Mouse (Mus musculus): ENCODE results near the gene Trak1.
A peak's percentile ranks its signal among the peaks of the same experiment; 100 is the strongest.

Trak1 gene

DNA sequence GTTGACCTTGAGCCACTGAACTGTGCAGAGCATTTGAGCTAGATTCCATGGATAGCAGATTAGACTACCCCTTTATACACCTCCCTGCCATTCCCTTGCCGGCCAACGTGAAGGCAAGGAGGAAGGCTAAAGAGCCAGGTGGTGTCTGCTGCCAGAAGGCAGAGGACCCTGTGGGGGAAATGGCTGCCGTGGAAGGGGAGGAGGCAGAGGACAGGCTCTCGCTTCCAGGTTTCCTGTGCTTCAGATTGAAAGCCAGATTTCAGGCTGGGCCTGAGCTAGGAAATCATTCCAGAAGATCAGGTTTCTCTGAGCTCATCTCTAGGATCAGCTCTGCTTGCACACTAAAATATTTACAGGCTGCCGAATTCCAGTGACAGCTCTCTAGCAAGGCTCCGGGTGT, 133.1 kb downstream of the Trak1 start:
- no peak for DNase-seq (ENCODE audit: low spot score in 2 of 2)

- DNase-seq (ENCODE audit: low spot score in 2 of 2): no peak
Measured at GRCm38 (mm10) chr9:121433745-121434528, 136.6 kb downstream of the Trak1 start.

- DNase-seq (ENCODE audit: low spot score in 2 of 2): peak in 1 of 2 experiments; percentile 55
Measured at GRCm38 (mm10) chr9:121435332-121435956, 138.1 kb downstream of the Trak1 start.

DNA sequence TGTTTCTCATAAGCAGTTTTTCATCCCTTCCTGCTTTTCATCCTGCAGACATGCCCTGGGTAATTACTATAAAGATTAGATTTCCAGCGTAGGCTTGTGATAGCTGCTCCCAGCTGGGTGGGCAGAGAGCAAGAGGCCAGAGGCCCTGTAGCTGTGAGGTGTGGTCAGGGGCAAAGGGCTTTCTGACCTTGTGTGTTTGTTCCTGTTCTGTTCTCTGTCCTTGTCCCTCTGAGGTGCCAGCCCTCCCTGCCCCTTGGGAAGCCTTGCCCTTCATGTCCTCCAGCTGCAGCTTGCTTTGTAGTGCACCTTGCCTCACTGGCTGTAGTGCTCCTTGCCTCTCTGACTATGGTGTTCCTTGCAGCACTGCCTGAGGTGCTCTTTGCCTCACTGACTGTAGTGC, 139.2 kb downstream of the Trak1 start:
- DNase-seq (ENCODE audit: low spot score in 2 of 2): no peak

DNA sequence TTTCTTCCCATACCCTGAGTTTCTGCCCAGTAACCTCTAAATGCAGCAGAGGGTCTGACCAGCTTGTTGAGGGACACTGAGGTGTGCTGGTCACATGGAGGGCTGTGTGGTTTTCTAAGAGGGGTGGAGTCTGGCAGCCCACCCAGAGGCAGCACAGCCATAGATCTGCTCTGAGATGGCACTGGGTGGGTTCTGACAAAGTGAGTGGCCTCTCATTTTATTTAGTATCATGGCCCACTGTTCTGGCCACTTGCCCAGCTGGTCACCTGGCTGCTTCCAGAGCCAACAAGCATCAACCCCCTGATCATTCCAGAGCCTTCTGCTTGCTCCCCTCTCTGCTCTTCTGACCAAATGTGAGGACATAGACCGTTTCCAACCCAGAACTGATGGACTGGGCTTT, 144.8 kb downstream of the Trak1 start:
- DNase-seq (ENCODE audit: low spot score in 2 of 2): no peak

DNA sequence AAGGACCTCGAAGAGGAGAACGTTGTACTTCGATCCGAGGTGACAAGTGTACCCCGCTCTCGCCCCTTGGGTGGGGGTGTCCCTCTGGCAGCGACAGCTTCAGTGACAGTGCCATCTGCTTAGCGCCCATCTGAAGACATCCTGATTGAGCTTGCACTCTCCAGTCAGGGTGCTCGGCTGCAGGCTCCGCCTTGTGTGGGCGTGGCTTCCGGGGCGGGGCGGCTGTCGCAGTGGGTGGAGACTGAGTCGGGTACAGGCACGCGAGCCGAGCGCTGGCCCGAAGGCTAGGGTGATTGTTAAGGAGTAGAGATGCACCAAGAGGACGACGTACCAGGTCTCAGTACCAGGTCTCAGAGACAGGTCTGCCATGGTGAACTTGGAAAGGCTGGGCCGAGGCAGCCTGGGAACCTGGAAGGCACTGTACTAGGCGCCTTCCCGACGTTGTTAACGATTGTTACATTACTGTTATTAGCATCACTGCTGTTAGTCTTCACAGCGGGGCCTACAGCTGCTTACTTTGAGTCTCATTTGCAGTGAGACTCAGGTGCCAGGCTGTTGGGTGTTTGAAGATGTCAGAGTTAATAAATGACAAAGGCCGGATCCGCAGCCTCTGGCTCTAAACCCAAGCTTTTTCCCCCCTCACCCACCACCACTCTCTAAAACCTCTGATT, 146.5 kb downstream of the Trak1 start:
- no peak for DNase-seq (ENCODE audit: low spot score in 2 of 2)

DNA sequence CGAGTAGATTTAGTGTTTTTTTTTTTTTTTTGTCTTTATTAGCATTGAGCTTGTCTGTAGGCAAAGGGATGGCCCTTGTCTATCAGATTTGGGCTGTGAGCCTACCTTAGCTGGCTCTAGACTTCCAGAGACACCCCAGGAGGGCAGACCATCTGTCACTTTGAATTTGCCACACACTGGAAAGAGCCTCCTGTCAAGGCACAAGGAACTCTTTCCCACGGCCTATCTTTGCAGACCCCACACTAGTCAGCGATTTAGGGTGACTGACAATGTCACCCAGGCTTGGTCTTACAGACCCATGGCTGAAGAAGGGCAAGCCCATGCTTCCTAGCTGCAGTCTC, 147.0 kb downstream of the Trak1 start:
- no peak for DNase-seq (ENCODE audit: low spot score in 2 of 2)

GRCm38 (mm10) chr9:121445364-121445763, 148.1 kb downstream of the Trak1 start:
- DNase-seq (ENCODE audit: low spot score in 2 of 2): peak in 1 of 2 experiments; percentile 45

- DNase-seq (ENCODE audit: low spot score in 2 of 2): peak; percentile 40 to 57
Measured at GRCm38 (mm10) chr9:121446431-121446831, 149.1 kb downstream of the Trak1 start.

DNA sequence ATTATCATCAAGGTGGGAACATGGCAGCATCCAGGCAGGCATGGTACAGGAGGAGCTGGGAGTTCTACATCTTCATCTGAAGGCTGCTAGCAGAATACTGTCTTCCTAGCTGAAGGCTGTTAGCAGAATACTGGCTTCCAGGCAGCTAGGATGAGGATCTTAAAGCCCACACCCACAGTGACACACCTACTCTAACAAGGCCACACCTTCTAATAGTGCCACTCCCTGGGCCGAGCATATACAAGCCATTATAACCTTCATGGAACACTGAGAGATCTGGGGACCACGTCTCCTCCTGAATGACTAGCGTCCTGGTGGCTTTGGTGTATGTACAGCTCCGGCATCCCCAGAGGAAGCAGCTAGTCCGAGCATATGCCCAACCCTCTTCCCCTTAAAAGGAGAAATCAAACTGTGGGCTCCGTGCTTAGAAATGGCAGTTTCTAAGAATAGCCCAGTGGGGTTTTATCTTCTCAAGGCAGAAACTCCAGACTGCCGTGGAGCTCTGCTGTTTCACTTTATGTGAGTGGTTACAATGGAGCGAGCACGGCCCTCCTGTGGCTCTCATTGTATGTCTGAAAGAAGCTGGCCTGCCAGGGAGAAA, 155.1 kb downstream of the Trak1 start:
- DNase-seq (ENCODE audit: low spot score in 2 of 2): peak; percentile 34 to 68

DNA sequence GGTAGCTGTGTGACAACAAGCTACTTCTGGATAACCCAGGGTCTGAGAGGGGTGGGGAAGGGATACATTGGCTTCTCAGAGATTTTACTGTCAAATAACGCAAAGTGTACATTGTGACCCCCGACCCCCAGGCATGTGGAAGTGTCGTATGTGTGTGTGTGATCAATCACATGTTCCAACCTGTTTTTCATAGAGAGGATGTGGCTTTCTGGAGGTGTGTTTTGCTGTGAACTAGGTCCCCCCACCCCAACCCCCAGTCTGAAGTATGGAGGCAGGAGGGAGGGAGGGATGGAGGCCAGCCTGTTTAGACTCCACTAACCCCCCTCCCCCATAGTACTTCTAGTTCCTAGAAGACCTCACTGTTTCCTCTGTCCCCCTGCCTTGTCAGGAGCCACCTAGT, 157.6 kb downstream of the Trak1 start:
- no peak for DNase-seq (ENCODE audit: low spot score in 2 of 2)

- no peak for DNase-seq (ENCODE audit: low spot score in 2 of 2)
Measured at GRCm38 (mm10) chr9:121456739-121457515, 159.6 kb downstream of the Trak1 start.

DNA sequence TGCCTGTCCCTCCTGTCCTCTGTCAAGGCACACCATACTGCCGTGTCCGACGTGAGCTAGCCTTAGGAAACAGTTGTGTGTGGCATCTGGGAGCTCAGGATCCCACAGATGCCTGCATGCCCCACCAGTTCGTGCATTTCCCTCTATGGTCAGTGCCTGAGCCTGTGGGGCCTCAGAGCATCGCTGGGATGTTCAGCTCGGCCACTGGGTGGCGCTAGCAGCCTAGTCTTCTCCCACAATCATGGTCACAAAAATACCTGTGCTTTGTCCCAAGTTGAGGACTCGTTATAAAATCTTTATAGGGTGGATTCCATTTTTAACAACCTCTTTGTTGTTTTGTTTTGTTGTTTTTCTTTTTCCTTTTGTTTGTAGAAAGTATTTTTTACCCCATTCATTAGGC, 161.2 kb downstream of the Trak1 start:
- peak in 1 of 2 experiments; percentile 51 for DNase-seq (ENCODE audit: low spot score in 2 of 2)

DNA sequence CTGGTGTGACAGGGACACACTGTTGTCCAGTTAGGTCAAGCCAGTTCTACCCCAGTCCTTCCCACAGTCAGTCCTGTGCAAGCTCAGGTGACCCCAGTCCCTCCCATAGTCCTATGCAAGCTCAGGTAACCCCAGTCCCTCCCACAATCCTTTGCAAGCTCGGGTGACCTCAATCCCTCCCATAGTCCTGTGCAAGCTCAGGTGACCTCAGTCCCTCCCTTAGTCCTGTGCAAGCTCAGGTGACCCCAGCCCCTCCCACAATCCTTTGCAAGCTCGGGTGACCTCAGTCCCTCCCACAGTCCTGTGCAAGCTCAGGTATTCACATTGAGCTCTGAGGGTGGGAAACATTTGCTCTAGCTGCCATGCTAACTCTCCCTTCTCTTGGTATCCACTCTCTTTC, 162.6 kb downstream of the Trak1 start:
- no peak for DNase-seq (ENCODE audit: low spot score in 2 of 2)

- no peak for DNase-seq (ENCODE audit: low spot score in 2 of 2)
Measured at GRCm38 (mm10) chr9:121460527-121460926, 163.2 kb downstream of the Trak1 start.

GRCm38 (mm10) chr9:121467460-121467859, 170.2 kb downstream of the Trak1 start:
- no peak for DNase-seq (ENCODE audit: low spot score in 2 of 2)

- no peak for DNase-seq (ENCODE audit: low spot score in 2 of 2)
Measured at GRCm38 (mm10) chr9:121469711-121470110, 172.4 kb downstream of the Trak1 start.

GRCm38 (mm10) chr9:121474771-121475170, 177.5 kb downstream of the Trak1 start:
- no peak for DNase-seq (ENCODE audit: low spot score in 2 of 2)

GRCm38 (mm10) chr9:121475488-121476452, 178.5 kb downstream of the Trak1 start:
- DNase-seq (ENCODE audit: low spot score in 2 of 2): no peak

- DNase-seq (ENCODE audit: low spot score in 2 of 2): peak; percentile 68 to 78
Measured at GRCm38 (mm10) chr9:121477305-121477911, 180.1 kb downstream of the Trak1 start.

Data from frontal cortex, postnatal 36 days (tissue).